In the genomic region with DNA sequence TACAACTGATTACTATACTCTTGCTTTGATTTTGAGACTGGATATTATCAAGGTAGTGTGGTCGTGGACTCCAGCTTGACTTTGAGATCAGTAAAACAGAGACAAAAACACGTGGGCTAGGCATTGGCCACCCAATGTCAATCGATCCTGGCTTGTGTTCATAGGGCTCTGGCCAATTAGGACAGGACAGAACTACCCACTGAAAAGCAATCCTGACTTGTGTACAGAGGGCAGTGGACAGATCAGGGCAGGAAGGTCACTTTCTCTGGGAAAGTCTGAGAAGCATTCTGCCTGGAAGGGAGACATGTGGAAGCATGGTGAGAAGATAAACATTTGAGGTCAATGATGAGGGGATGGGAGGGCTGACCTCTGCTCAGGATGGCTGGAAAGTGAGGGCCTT, we compare ENCODE assay signal across 26 mouse cellular contexts.
DNase-seq lines count a peak whose midpoint lies in the region; ATAC-seq and TF ChIP-seq lines count a peak whose summit lies in the region.
"Had no signal": no experiment of that assay in that cellular context is flagged by ENCODE, and none has a peak within 500 bp of the region (broad histone marks: within the 10 kb centered on the region; RNA-seq: fewer than 3 reads in every experiment).

No protein-coding gene starts in this region.

- dilution Hi-C loops in CH12.LX (cut with MboI; ENCODE audit: extremely low pct_ligation_motif_present, extremely low pct_unique_long_range_greater_than_20kb, low sequenced_read_pairs) = no loop called here

- peaks cover 12% of the 10 kb centered on the region for H3K79me2 ChIP-seq in CH12.LX (replicated peaks; ENCODE audit: control insufficient read depth, extremely low read depth, insufficient read depth, poor library complexity, severe bottlenecking)

- no peak overlapping the region for H3K4me3 ChIP-seq in forebrain, embryonic 11.5 days (ENCODE audit: low read depth, low read length)
- no peak overlapping the region for H3K4me3 ChIP-seq in forebrain, embryonic 15.5 days
- no peak overlapping the region for H3K4me3 ChIP-seq in CH12.LX (replicated peaks in 1 of 3; ENCODE audit: low read depth in 2 of 3, low read length in 2 of 3, poor library complexity in 1 of 3)
- no peak overlapping the region for H3K4me3 ChIP-seq in liver, embryonic 11.5 days (ENCODE audit: low read depth, low read length)
- no peak overlapping the region for H3K4me3 ChIP-seq in liver, embryonic 16.5 days (ENCODE audit: low read depth, low read length)
- H3K4me3 ChIP-seq in embryonic facial prominence, embryonic 10.5 days = no peak overlapping the region
- H3K4me3 ChIP-seq in cerebellum, adult 2 months (replicated peaks; ENCODE audit: insufficient read depth, low read depth, low read length) = no peak overlapping the region
- H3K4me3 ChIP-seq: embryonic facial prominence, embryonic 12.5 days; gastrocnemius, adult 2 months; heart, embryonic 13.5 days; intestine, embryonic 15.5 days; layer of hippocampus, adult 2 months; limb, embryonic 13.5 days had no signal

- no peak for ATAC-seq in forebrain, embryonic 11.5 days (replicated peaks; ENCODE audit: low FRiP score)
- ATAC-seq in forebrain, embryonic 15.5 days (replicated peaks) = no peak
- peak; percentile 83 for ATAC-seq in liver, embryonic 11.5 days (replicated peaks; ENCODE audit: low FRiP score)
- peak; percentile 95 for ATAC-seq in liver, embryonic 16.5 days (ENCODE audit: low read depth)
- ATAC-seq: forebrain, embryonic 16.5 days; hindbrain, postnatal 0 days; intestine, embryonic 15.5 days; Patski had no signal

- no peaks in the 10 kb centered on the region for H3K9me3 ChIP-seq in forebrain, embryonic 11.5 days (ENCODE audit: control insufficient read depth, low read length)
- no peaks in the 10 kb centered on the region for H3K9me3 ChIP-seq in forebrain, embryonic 15.5 days
- H3K9me3 ChIP-seq in CH12.LX (replicated peaks; ENCODE audit: low read length) = peaks cover 8% of the 10 kb centered on the region
- no peaks in the 10 kb centered on the region for H3K9me3 ChIP-seq in liver, embryonic 11.5 days (ENCODE audit: control insufficient read depth, low read length)
- H3K9me3 ChIP-seq in liver, embryonic 16.5 days (replicated peaks; ENCODE audit: control insufficient read depth, low read length) = no peaks in the 10 kb centered on the region
- no peaks in the 10 kb centered on the region for H3K9me3 ChIP-seq in embryonic facial prominence, embryonic 10.5 days
- H3K9me3 ChIP-seq: embryonic facial prominence, embryonic 12.5 days; heart, embryonic 13.5 days; intestine, embryonic 15.5 days; limb, embryonic 13.5 days had no signal

- DNase-seq in forebrain, embryonic 11.5 days (ENCODE audit: low spot score) = peak; percentile 22
- no peak for DNase-seq in CH12.LX (ENCODE audit: extremely low read depth)
- DNase-seq in liver, embryonic 11.5 days (ENCODE audit: low spot score) = no peak
- DNase-seq in embryonic facial prominence, embryonic 10.5 days (ENCODE audit: low spot score) = no peak
- no peak for DNase-seq in cerebellum, adult 2 months
- DNase-seq: adrenal gland, postnatal 14 days; cerebellum, adult 11 months; cerebellum, adult 9-11 months; gastrocnemius, adult 2 months; heart, postnatal 14 days; kidney, adult 2 months; kidney, postnatal 36 days; lung, embryonic 14.5 days; lung, postnatal 14 days; midbrain, embryonic 14.5 days; right cerebral cortex, postnatal 14 days had no signal

- 76% methylated on average over 3 of the region's 3 CpGs for WGBS in forebrain, embryonic 11.5 days
- WGBS in forebrain, embryonic 15.5 days = 83% methylated on average over 3 of the region's 3 CpGs
- WGBS in liver, embryonic 11.5 days = 52% methylated on average over 3 of the region's 3 CpGs
- 48% methylated on average over 3 of the region's 3 CpGs for WGBS in liver, embryonic 16.5 days (ENCODE audit: insufficient replicate concordance)
- WGBS in embryonic facial prominence, embryonic 10.5 days = 53% methylated on average over 3 of the region's 3 CpGs
- 91% methylated on average over 3 of the region's 3 CpGs for WGBS in cerebellum, adult 2 months

- no peak for TF ChIP-seq EP300 in CH12.LX (IDR thresholded peaks at IDR 0.05; ENCODE audit: low read length)

- H3K27ac ChIP-seq in forebrain, embryonic 11.5 days (ENCODE audit: low read depth, low read length) = no peak overlapping the region
- no peak overlapping the region for H3K27ac ChIP-seq in forebrain, embryonic 15.5 days (replicated peaks)
- peak overlapping the region; percentile 79 for H3K27ac ChIP-seq in CH12.LX (ENCODE audit: insufficient read depth, low read depth)
- no peak overlapping the region; the same call in 1 of the 2 replicates for H3K27ac ChIP-seq in liver, embryonic 11.5 days (ENCODE audit: low read depth, low read length)
- no peak overlapping the region; the same call in 1 of the 2 replicates for H3K27ac ChIP-seq in liver, embryonic 16.5 days (ENCODE audit: low read length)
- no peak overlapping the region for H3K27ac ChIP-seq in embryonic facial prominence, embryonic 10.5 days (replicated peaks)
- H3K27ac ChIP-seq in cerebellum, adult 2 months (ENCODE audit: insufficient read depth, low read length) = no peak overlapping the region
- H3K27ac ChIP-seq: embryonic facial prominence, embryonic 12.5 days; gastrocnemius, adult 2 months; heart, embryonic 13.5 days; hindbrain, postnatal 0 days; intestine, embryonic 15.5 days; layer of hippocampus, adult 2 months; limb, embryonic 13.5 days had no signal

- in situ Hi-C loops in CH12.LX (cut with MboI; ENCODE audit: low pct_ligation_motif_present, low pct_unique_long_range_greater_than_20kb, low sequenced_read_pairs) = no loop called here

- no peak for TF ChIP-seq RAD21 in CH12.LX (IDR thresholded peaks at IDR 0.05; ENCODE audit: low read depth, low read length)

- H3K4me1 ChIP-seq in forebrain, embryonic 11.5 days (replicated peaks; ENCODE audit: control insufficient read depth, insufficient read depth, low read length) = no peaks in the 10 kb centered on the region
- H3K4me1 ChIP-seq in forebrain, embryonic 15.5 days = no peaks in the 10 kb centered on the region
- peaks cover 27 to 91% of the 10 kb centered on the region in 2 experiments for H3K4me1 ChIP-seq in CH12.LX (ENCODE audit: control insufficient read depth in 1 of 2, insufficient read depth in 2 of 2)
- peaks cover 4% of the 10 kb centered on the region; the same call in 1 of the 2 replicates for H3K4me1 ChIP-seq in liver, embryonic 11.5 days (replicated peaks; ENCODE audit: control insufficient read depth, insufficient read depth, low read length)
- H3K4me1 ChIP-seq in liver, embryonic 16.5 days (ENCODE audit: control insufficient read depth, low read depth, low read length) = no peaks in the 10 kb centered on the region; the same call in 1 of the 2 replicates
- 0 out of 2 replicates have a peak, but pooled peaks cover 3% of the 10 kb centered on the region for H3K4me1 ChIP-seq in embryonic facial prominence, embryonic 10.5 days
- H3K4me1 ChIP-seq in cerebellum, adult 2 months (ENCODE audit: control insufficient read depth, insufficient read depth, low read length) = no peaks in the 10 kb centered on the region
- H3K4me1 ChIP-seq: embryonic facial prominence, embryonic 12.5 days; intestine, embryonic 15.5 days had no signal

- no peaks in the 10 kb centered on the region for H3K27me3 ChIP-seq in forebrain, embryonic 11.5 days (ENCODE audit: control insufficient read depth, insufficient read depth, low read length)
- no peaks in the 10 kb centered on the region for H3K27me3 ChIP-seq in forebrain, embryonic 15.5 days
- no peaks in the 10 kb centered on the region for H3K27me3 ChIP-seq in CH12.LX (replicated peaks)
- H3K27me3 ChIP-seq in liver, embryonic 11.5 days (replicated peaks; ENCODE audit: control insufficient read depth, insufficient read depth, low read length) = no peaks in the 10 kb centered on the region
- H3K27me3 ChIP-seq in liver, embryonic 16.5 days (ENCODE audit: control insufficient read depth, insufficient read depth, low read depth, low read length) = no peaks in the 10 kb centered on the region
- no peaks in the 10 kb centered on the region for H3K27me3 ChIP-seq in embryonic facial prominence, embryonic 10.5 days (replicated peaks; ENCODE audit: low read depth, poor library complexity, severe bottlenecking)
- H3K27me3 ChIP-seq in cerebellum, adult 2 months (ENCODE audit: control insufficient read depth, insufficient read depth, low read length) = no peaks in the 10 kb centered on the region
- H3K27me3 ChIP-seq: embryonic facial prominence, embryonic 12.5 days; intestine, embryonic 15.5 days; limb, embryonic 13.5 days; Patski had no signal

- no peak overlapping the region for H3K9ac ChIP-seq in forebrain, embryonic 11.5 days (ENCODE audit: low read length)
- no peak overlapping the region for H3K9ac ChIP-seq in forebrain, embryonic 15.5 days (replicated peaks)
- peak overlapping the region; percentile 76 for H3K9ac ChIP-seq in CH12.LX (ENCODE audit: insufficient read depth, low read depth)
- H3K9ac ChIP-seq in liver, embryonic 11.5 days (ENCODE audit: low read depth, low read length) = no peak overlapping the region
- H3K9ac ChIP-seq in liver, embryonic 16.5 days (ENCODE audit: low read depth, low read length) = no peak overlapping the region
- H3K9ac ChIP-seq: embryonic facial prominence, embryonic 12.5 days; heart, embryonic 13.5 days; intestine, embryonic 15.5 days; limb, embryonic 13.5 days; lung, embryonic 14.5 days had no signal

- H3K4me2 ChIP-seq in forebrain, embryonic 11.5 days (ENCODE audit: low read depth, low read length, severe bottlenecking) = no peak overlapping the region
- no peak overlapping the region for H3K4me2 ChIP-seq in forebrain, embryonic 15.5 days (replicated peaks)
- H3K4me2 ChIP-seq in CH12.LX (ENCODE audit: insufficient read depth, low read depth, poor library complexity, severe bottlenecking) = peak overlapping the region; percentile 94
- no peak overlapping the region for H3K4me2 ChIP-seq in liver, embryonic 11.5 days
- H3K4me2 ChIP-seq in liver, embryonic 16.5 days (ENCODE audit: low read depth, low read length) = no peak overlapping the region
- H3K4me2 ChIP-seq: embryonic facial prominence, embryonic 12.5 days; heart, embryonic 13.5 days; intestine, embryonic 15.5 days; limb, embryonic 13.5 days; lung, embryonic 14.5 days had no signal

- no peak for TF ChIP-seq CTCF in CH12.LX (conservative IDR thresholded peaks at IDR 0.05 in 1 of 2, IDR thresholded peaks at IDR 0.05 in 1 of 2; ENCODE audit: low read depth in 2 of 2, low read length in 2 of 2)
- TF ChIP-seq CTCF in cerebellum, adult 2 months (IDR thresholded peaks at IDR 0.05; ENCODE audit: borderline replicate concordance, insufficient read depth, low read depth, low read length) = no peak

- H3K36me3 ChIP-seq in forebrain, embryonic 11.5 days (ENCODE audit: control insufficient read depth, insufficient read depth, low read length) = no peaks in the 10 kb centered on the region
- no peaks in the 10 kb centered on the region for H3K36me3 ChIP-seq in forebrain, embryonic 15.5 days
- H3K36me3 ChIP-seq in CH12.LX (replicated peaks in 1 of 2; ENCODE audit: control insufficient read depth in 1 of 2, insufficient read depth in 1 of 2, low read length in 1 of 2) = peaks cover 0 to 31% of the 10 kb centered on the region in 2 experiments
- H3K36me3 ChIP-seq in liver, embryonic 11.5 days (ENCODE audit: control insufficient read depth, insufficient read depth, low read length) = no peaks in the 10 kb centered on the region
- no peaks in the 10 kb centered on the region for H3K36me3 ChIP-seq in liver, embryonic 16.5 days (ENCODE audit: control insufficient read depth, insufficient read depth)
- peaks cover 26% of the 10 kb centered on the region for H3K36me3 ChIP-seq in embryonic facial prominence, embryonic 10.5 days (replicated peaks)
- H3K36me3 ChIP-seq: embryonic facial prominence, embryonic 12.5 days; intestine, embryonic 15.5 days; limb, embryonic 13.5 days had no signal

- no peak for TF ChIP-seq POLR2A in CH12.LX (IDR thresholded peaks at IDR 0.05; ENCODE audit: low read depth, low read length)
- TF ChIP-seq POLR2A in cerebellum, adult 2 months (IDR thresholded peaks at IDR 0.05; ENCODE audit: borderline replicate concordance, insufficient read depth, low read length) = no peak

Comparison
In these comparisons a context has a peak if more than half of its experiments do, and no peak if none do; other contexts are left out.
1. ATAC-seq: peak in liver, embryonic 11.5 days (single experiment) and liver, embryonic 16.5 days (single experiment); none in forebrain, embryonic 11.5 days (single experiment) and forebrain, embryonic 15.5 days (single experiment).